Mouse (Mus musculus) liver, adult (tissue): ENCODE measurements around the gene Cdr1.

Experiments
- GATA4 ChIP-seq: IDR thresholded peaks from 2 replicates; pipeline ENCODE4 v1.6.1; 2014; ENCODE audit warnings: mild to moderate bottlenecking, low read length; ENCODE audit not compliant: insufficient replicate concordance

The Cdr1 gene

DNA sequence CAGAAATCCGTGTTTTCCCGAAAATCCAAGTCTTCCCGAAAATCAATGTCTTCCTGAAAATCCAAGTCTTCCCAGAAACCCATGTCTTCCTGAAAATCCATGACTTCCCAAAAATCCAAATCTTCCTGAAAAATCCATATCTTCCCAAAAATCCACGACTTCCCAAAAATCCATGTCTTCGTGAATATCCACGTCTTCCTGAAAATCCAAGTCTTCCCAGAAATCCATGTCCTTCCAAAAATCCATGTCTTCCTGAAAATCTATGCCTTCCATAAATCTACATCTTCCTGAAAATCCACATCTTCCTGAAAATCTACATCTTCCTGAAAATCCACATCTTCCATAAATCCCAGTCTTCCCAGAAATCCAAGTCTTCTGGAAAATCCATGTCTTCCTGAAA, at the start of gene Cdr1:
Gene Cdr1 (minus strand): TSS at position 101 of the 400 bp plus-strand sequence.
- no peak for TF ChIP-seq GATA4

DNA sequence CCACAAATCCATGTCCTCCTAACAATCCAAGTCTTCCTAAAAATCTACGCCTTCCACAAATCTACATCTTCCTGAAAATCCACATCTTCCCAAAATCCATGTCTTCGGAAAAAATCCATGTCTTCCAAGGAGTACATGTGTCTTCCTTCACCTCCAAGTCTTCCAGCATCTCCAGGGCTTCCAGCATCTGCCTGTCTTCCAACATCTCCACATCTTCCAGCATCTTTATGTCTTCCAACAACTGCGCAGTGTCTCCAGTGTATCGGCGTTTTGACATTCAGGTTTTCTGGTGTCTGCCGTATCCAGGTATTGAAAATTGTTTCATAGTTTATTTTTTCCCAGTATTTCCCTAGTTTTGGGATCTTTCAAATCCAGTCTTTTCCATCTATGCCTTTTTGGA, 511 bp upstream of the Cdr1 start:
- TF ChIP-seq GATA4, result no peak

DNA sequence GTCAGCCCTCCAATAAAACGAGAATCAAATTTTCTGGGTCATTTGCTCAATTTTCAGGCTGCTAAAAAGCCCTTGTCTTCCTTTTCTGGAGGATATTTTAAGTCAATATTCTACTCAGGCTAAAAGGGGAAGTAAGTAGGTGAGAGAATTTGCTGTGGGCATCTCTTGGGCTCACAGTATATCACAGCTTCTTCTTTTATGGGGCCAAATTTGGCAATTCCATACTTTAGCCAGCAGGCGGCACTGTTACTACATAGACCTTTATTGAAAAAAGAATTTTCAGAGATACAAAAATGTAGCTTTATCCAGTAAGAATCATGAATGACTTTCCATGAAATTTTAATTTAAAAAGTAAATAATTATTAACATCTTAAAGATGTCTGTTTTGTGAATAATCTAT, 18.8 kb downstream of the Cdr1 start:
- TF ChIP-seq GATA4, result no peak

DNA sequence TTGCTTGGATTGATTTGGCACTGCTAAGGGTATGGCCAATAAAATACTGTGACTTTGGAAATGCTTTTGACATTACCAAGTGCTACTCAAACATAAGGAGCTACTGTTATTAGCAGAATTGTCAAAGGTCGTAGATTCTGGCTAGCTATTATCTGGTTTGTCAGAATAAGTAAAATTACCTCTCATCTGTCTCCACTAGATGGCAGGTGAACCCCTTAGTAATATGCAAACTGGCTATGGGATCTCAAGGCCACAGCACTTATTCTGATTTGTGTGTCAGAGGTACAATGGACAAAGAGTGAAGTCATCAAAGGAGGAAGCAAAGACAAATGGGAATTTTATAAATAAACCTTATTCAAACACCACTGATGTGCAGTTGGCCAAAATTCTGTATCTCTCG, 24.1 kb downstream of the Cdr1 start:
- no peak for TF ChIP-seq GATA4

DNA sequence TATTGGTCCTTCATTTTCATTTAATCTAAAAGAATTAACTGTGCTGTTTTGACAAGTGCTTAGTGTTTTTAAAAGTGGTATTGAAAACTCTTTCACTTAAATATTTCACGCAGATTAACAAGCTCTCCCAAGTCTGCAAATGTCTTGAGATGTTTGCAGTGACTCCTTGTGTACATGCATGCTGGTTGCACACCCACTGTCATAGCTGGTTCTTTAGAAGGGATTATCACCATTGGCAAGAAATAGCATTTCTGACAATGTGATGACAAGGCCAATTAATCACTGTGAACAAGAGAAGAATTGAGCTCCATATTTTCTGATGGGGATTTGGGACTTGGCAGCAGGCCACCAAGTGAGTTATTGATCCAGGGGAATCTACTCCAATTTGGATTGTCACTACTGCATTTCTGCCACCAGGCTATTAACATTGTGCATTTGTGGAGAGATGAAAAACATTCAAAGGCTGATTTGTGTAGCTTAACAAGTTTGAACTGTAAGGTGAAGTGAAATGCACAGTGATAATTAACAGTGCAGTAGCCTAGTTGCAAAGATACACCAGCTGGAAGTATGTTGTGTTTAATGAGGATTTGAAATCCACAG, 30.6 kb downstream of the Cdr1 start:
- TF ChIP-seq GATA4, result no peak

DNA sequence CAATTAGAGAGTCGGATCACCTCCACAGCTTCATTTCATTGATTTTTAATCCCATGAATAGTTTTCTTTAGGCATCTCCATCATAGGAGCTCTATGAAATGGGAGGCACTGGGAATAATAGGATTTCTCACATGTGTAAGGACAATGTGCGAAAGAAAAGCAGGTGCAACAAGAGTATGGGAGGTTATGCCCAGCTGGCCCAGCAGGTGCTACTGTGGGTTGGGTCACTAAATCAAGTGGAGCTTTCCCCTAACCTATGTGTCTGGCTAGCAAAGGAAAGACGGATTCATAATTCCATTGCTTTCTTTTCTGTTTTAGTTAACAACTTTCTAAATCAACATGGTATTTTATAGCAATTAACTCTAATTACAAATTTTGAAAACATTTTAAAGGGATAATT, 31.1 kb downstream of the Cdr1 start:
- TF ChIP-seq GATA4, result no peak

DNA sequence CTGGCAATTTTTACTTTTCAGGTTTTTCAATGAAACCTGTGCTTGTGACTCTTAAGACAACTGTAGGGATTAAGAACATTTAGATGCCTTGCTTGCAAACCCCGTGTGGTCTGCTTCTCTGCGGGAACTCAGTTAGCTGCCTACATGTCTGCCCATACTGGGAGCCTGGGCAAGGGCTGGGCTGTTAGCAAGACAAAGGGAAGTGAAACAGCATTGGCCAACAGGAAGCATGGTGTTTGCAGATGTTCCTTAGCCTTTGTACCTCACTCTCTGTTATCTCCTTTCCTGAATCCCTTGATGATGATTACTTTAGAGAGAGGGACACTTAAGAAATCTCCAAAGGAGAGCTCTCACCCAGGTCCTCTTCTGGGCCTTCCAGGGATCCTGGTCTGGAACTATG, 38.8 kb downstream of the Cdr1 start:
- TF ChIP-seq GATA4, result no peak

DNA sequence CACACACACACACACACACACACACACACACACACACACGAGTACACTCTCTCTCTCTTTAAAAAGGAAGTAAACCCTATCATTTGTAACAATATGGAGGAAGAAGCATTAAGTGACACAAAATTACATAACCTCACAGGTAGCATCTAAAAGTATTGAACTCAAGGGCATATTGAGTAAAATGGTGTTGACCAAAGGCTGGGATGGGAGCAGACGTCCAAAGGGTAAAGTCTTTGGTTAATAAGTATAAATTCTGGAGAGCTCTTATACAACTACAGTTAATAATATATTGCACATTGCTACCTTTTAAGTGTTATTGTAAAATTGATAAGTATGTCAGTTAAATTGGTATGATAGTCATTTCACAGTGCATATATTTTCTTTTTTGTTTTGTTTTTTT, 39.9 kb downstream of the Cdr1 start:
- no peak for TF ChIP-seq GATA4

DNA sequence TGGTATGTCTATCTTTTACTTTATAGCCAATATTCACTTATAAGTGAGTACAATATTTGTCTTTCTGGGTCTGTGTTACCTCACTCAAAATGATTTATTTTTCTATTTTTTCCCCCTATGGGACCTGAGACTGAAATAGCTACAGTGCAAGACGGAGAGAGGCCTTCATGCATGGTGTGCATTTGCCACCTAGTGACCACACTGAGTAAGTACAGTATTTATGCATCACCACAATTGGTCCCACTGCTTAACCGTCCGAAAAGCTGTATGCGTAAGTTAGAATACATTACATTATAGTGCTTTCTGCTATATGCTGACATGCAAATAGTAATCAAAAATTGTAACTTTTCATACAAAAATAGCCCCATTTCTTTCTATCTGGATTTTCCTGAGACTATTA, 50.8 kb downstream of the Cdr1 start:
- no peak for TF ChIP-seq GATA4
